Mouse (Mus musculus): ENCODE measurements around the gene Exoc3l4.

Gene Exoc3l4

DNA sequence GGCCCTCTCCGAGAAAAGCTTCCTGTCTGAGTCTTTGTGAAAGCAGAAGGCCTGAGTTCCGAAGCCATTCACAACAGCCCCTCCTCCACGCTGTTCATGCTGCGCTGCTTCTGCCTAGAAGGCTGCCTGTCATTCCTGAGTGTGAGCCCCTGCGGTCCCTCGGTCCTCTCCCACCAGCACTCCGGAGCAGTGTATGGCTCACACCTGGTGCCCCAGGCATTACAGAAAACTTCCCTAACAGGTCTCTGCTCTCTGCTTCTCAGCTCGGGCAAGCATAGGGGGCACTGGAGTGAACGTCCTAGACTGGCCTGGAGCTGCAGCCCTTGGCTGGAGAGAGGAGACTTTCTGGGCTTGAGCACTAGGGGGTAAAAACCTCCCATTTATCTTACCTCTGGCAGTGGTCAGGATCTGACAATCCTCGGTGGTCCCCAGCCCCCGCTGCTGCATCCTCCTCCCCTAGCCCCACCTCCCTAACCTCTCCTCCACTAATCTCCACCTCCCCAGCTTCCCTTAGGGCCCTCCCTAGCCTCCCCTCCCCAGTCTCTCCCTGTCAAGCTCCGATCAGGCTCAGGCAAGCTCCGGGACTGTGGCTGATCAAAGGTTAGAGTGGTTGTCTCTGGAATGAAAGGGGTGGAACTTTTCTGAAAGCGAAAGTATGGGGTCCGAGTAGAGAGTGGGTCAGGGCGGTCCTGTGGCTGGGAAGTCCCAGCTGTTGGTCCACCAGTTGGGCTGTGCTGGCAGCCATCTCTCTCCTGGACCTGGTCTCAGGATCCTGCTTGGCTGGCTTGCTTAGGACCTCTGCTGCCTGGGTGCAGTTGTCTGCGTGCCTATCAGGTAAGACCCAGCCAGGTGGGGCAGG, at the start of gene Exoc3l4:
Exoc3l4 (plus strand) TSS at position 97 of the 859 bp plus-strand sequence.
- no peak for DNase-seq (ENCODE audit: extremely low read depth, low read depth)

DNA sequence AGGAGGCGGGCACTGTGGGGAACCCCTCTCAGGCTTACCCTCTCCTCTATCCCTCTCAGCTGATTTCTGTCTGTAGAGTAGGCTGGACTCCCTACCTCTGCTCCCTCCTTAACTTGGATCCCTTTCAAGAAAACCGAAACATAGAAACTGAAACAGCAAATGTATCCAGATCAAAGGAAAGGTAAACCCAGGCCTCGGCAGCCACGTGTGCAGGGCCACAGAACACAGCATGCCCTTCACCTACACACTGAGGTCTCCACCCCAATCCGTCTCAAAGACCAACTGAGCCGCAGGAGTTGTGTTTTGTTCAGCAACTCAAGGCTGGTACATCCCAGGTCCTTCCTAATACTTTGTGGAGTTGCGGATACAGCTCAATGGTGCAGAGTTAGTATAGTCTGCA, 49.8 kb upstream of the Exoc3l4 start:
- no peak for DNase-seq (ENCODE audit: extremely low read depth, low read depth)

GRCm38 (mm10) chr12:111370249-111370648, 46.6 kb upstream of the Exoc3l4 start:
- DNase-seq (ENCODE audit: extremely low read depth, low read depth): no peak

- no peak for DNase-seq (ENCODE audit: extremely low read depth, low read depth)
These were observed 44.9 kb upstream of the Exoc3l4 start for GRCm38 (mm10) chr12:111371905-111372304.

DNA sequence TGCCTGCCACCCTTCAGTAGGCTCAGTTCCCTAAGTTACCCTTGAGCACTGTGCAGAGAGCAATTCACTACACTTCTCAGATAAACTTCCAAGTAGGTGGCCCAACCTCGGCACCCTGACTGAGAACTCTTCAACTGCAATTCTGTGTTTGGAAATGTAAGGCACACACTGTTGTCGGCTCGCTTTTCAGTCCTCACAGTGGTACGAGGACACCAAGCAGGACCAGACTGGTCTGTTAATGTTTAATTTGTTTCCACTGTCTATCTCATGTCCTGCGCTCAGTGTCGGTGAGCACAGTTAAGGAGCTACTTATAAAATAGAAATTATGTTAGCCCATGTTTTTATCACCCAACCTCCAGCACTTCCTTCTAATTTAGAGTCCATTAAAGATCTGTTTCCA, 43.4 kb upstream of the Exoc3l4 start:
- no peak for DNase-seq (ENCODE audit: extremely low read depth, low read depth)

DNA sequence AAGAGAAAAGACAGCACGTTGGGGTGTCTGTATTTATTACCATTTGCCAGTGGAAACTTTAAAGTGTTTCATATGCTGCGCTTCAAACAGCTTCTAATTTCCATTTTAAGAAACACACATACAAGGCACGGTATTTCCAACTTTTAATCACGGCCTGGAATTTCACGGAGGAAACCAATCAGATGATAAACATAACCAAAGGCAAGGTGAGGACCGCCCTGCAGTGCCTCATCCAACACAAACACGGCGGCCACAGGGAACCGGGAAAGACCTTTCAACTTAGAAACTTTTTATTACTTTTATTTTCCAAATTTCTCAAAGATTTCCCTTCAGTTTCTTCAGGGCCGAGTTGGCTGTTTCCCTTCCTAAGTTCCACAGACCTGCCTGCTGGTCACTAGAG, 42.1 kb upstream of the Exoc3l4 start:
- DNase-seq (ENCODE audit: extremely low read depth, low read depth): no peak

- no peak for DNase-seq (ENCODE audit: extremely low read depth, low read depth)
These were observed 41.3 kb upstream of the Exoc3l4 start for GRCm38 (mm10) chr12:111375559-111375958.

GRCm38 (mm10) chr12:111376053-111376452, 40.8 kb upstream of the Exoc3l4 start:
- no peak for DNase-seq (ENCODE audit: extremely low read depth, low read depth)

DNA sequence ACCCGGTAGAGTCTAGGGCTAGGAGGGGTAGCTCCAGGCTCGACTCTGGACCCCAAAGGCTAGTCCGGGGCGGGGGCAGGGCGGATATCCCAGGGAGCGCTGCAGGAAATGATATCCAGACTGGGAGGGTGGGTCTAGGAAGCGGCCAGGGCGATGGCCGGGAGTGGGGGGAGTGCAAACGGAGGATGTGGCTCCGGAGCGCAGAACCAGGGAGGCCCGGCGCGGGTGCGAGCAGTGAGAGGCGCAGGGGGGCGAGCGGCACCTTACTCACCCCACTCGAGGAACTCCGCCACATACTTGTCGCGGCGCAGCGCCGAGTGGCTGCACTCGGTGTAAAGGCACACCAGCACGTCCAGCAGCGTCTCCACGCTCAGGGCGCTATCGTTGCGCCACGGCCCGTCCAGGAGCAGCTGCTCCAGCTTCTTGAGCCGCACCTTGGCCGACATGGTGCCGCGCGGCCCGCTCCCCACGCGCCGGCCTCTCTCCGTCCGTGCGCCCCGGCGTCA, 39.9 kb upstream of the Exoc3l4 start:
- DNase-seq (ENCODE audit: extremely low read depth, low read depth): no peak

DNA sequence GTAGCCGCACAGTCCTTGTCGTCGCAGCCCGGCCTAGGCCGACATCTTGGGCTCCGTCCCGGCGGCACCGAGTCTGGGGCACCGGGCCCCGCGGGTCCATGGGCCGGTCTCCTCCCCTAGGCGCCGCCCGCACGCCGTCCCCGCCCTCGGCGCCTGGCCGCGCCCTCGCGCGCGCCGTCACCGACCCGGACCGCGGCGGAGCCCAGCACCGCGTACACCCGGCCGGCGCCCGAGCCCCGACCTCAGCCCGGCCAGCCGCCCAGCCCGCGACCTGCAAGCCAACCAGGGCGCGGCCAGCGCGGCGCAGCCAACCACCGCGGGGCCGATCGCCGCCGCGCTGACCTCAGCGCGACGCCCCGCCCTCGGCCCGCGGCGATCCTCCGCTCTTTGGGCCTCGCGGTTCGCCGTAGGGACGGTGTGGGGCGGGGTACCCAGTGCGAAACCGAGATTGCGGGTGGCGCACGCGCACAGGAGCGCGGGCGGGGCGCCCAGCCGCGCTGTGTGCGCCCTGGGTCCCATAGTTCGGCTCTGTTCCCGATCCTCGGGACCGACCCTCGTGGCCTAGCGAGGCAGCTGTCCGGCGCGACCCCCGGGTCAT, 39.3 kb upstream of the Exoc3l4 start, which contains the start of gene Cdc42bpb:
Cdc42bpb (minus strand) TSS at position 343 of the 598 bp plus-strand sequence.
- no peak for DNase-seq (ENCODE audit: extremely low read depth, low read depth)

DNA sequence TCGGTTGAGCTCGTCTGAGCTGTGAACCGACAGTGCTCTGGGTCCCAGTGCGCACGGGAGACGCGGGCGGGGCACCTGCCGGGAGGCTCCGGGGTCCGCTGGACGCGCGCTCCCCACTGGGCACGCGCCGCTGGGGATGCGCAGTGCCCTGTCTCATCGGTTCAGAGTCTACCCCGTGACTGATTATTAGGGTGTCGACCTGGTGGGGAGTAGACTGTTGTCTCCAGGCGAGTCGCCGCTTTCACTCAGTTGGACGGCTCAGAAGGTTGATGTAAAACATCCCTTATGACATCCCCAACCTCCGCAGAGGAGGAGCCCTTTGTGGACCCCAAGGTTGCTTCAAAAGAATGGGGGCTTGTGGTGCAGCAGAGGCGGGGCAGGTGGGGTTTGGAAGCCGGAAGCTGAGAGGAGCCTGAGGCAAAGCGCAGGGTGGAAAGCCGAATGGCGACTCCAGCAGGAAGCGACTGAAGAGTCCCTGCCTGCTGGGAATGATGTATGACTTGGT, 38.8 kb upstream of the Exoc3l4 start:
- no peak for DNase-seq (ENCODE audit: extremely low read depth, low read depth)

DNA sequence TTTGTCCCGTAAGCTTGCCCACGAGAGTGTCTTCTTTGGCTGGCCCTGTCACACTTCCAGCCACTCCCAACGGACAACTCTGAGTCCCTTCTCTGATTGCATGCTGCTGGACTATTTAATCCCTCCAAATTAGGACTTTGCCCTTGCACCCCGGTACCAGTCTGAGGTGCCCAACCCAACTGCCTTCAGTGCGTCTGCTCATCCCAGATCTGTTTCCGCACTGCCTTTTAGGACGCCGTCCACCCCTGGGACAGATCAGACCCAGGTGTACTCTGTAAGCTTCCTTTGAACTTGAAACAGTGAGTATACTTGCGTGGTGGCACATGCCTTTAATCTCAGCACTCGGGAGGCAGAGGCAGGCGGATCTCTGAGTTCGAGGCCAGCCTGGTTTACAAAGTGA, 38.0 kb upstream of the Exoc3l4 start:
- no peak for DNase-seq (ENCODE audit: extremely low read depth, low read depth)

- no peak for DNase-seq (ENCODE audit: extremely low read depth, low read depth)
These were observed 30.8 kb upstream of the Exoc3l4 start for GRCm38 (mm10) chr12:111385883-111386641.

GRCm38 (mm10) chr12:111386642-111387120, 30.1 kb upstream of the Exoc3l4 start:
- no peak for DNase-seq (ENCODE audit: extremely low read depth, low read depth)

DNA sequence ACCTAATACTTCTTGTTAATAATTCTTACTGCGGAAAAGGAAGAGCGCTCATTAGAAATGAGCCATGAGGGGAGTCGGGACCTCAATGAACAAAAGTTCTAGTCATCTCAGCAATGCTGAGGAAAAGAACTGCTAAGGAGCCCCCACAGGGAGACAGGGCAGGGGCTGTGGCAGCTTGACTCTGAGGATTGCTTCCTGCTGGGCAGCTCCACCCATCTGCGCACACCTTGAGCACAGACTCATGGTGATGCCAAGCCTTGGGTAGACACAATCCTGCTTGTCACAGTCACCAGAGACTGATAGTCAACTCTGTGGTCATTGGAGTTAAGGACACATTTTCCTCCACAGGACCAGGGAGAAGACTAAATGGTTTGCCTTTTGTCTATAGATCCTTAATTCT, 29.7 kb upstream of the Exoc3l4 start:
- DNase-seq (ENCODE audit: extremely low read depth, low read depth): no peak

DNA sequence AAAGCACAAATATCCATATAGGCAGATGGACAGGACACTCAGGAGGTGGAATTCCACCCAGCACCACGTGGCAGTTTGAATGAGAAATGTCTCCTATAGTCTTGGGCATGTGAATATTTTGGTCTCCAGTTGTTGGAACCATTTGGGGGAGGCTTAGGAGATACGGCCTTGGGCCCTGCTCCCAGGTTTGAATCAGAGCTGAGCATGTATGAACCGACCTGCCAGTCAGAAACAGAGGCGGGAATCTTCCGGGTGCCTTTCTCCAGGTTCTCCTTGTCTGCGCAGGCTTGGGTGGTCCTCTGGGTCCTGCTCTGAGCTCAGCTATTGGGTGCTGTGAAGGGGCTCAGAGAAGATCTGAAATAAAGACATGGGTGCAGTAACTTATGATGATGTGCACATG, 22.8 kb upstream of the Exoc3l4 start:
- DNase-seq (ENCODE audit: extremely low read depth, low read depth): no peak

DNA sequence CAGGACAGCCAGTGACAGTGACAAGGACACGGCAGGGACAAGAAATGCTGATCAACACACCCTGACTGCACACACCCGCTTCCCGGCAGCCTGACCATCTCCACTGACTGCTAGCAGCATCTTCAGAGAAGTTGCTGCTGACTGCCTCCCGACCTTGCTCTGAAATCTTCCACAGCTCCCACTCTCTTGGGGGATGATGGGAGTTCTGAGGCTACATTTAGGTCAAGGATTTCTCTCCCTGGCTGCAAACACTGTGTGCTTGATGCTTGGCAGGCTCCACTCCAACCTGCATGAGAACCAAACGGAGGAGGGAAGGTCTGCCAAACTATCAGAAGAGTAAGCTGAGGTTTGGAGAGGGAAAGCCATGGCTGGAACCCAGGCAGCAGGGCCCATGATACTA, 19.8 kb upstream of the Exoc3l4 start:
- no peak for DNase-seq (ENCODE audit: extremely low read depth, low read depth)

DNA sequence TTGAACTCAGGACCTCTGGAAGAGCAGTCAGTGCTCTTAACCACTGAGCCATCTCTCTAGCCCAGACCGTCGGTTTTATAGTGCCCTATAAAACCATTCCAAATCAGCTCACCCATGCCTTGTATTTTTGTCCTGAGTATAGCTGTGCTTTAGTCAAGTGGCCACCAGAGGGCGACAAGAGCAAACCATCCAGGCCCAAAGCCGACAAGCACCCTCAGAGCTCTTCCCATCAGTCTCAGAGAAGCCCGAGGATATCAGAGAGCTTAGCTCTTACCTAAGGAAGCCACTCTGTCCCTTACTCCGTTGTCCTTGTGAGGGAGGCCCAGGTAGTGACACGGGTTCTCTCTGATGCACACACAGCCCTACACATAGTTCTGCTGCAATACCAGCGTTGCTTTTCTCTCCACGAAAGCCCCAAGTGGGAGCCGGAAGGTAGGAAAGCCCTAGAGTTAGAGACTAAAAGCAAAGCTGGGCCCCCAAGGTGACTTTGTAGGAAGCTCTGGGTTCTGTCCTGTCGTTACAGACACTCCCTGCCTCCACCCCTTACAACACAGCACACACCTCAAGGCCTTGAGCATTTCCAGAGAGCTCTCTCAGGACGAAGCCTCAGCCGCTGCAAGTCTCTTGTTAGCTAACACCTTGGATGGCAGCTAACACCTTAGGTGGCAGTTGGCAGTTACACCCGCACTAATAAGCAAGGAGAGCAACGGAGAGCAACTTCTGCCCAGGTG, 15.2 kb upstream of the Exoc3l4 start:
- peak; percentile 53 for DNase-seq (ENCODE audit: extremely low read depth, low read depth)

- no peak for DNase-seq (ENCODE audit: extremely low read depth, low read depth)
These were observed 11.9 kb upstream of the Exoc3l4 start for GRCm38 (mm10) chr12:111404880-111405279.

GRCm38 (mm10) chr12:111406622-111407021, 10.2 kb upstream of the Exoc3l4 start, which contains the start of gene Lbhd2:
Gene Lbhd2 (plus strand): TSS chr12:111406809.
- DNase-seq (ENCODE audit: extremely low read depth, low read depth): no peak

DNA sequence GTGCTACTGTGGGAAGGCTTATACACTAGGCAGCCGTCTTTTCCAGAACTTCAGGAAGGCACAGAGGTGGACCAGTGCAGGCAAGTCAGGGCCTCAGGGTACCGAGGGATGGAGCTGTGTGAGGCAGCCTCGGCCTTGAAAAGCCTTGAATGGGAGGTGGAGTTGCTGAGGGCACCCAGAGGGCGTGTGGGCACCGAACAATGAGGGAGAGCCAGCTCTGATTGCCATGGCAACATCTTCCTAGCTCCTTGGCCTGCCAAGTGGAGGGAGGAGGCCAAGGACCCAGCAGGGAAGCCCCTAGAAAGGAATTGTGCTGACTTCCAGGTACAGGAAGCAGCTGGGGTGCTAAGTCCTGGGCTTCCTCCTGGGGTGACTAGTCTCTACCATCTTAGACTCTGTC, 7.2 kb upstream of the Exoc3l4 start:
- no peak for DNase-seq (ENCODE audit: extremely low read depth, low read depth)

Data from MEL-GATA-1-ER (cell line).